Mouse (Mus musculus) megakaryocyte, adult 5-6 weeks (primary cell): ENCODE results near the gene Gm20479. TPM values are rescaled to one million over a fixed set of nuclear protein-coding genes. Genes with fewer than 3 reads are reported as not detected.

Experiments used
- ATAC-seq: 2 replicates; pipeline ENCODE4 v1.8.0; 2016; ENCODE audit warnings: mild to moderate bottlenecking, inconsistent platforms; ENCODE audit not compliant: poor library complexity, severe bottlenecking
- total RNA-seq, 2 experiments: library from RNA; stranded (forward) in 1 of 2; stranded (reverse) in 1 of 2; fragments of 153-499, 151-499 nt in 1 of 2; fragments of 221-1000, 200-1000 nt in 1 of 2; gene quantifications; 2 replicates each; pipeline versions ENCODE4 v1.2.3 to v1.2.4; 2015 to 2017

Gene Gm20479
- total RNA-seq, 2 experiments from 2014 or later, result not detected

GRCm38 (mm10) chr7:27335011-27335720 is 22.1 kb downstream of the Gm20479 start:
- ATAC-seq, result no peak

DNA sequence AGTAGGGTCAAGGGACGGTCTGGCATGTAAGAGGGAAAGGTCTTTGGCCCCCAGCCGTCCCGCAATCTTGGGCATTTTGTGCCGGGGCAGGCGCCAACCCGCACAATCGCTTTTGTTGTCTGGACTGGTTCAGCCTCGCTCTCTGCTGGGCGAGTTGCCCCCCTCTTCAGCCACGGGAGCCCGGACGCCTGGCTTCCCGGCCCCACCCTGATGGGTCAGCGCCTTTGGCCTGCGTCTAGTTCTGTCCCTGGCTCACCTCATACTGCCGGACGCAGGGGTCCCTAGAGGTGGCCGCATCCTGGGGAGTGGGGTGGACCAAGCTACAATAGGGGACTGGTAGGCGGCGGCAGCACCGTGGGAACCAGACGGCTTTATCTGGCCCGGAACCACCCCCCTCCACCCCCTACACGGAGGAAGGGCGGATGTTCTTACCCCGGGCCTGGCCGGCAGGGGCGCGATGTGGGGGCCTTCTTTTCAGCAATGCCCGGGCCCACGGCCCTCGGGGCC is 22.8 kb downstream of the Gm20479 start:
- no peak for ATAC-seq

GRCm38 (mm10) chr7:27333316-27333941 is 23.8 kb downstream of the Gm20479 start:
- no peak for ATAC-seq

DNA sequence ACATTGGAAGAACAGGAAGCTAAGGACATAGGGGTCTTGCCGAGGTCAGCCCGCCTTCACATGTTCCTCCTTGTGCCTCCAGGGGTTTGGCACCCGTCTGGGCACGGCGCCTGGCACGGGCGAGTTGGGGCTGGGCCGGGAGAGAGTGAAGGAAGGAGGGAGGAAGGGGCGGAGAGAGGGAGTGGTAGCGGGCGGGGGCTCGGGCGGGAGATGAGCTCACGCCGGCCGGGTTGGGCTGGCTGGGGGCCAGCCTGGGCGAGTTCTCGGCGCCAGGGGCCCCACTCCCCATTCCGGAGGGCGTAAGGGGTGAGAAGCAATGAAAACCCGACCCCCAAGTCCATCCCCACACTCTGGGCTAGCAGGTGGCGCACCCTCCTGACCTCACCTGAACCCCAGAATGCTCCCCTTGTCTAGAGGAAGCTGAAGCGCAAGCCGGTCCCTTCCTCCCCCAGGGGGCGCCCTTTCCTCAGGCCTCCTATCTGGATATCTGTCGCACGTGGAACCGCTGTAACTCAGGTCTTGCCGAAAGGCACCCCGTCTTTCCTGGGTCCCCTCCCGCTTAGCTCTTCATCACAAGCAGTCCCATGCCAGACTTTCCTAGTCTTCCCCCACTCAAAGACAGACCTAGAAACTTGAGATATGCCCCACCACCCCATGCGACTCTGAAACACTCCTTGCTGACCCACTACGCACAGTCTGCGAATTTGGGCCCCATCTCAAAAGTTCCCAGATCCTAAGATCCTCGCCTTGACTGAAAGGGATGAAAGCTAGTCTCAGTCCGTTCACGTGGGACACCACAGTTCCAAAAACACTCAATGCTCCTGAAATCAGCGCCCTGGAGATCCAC is 24.6 kb downstream of the Gm20479 start:
- peak; percentile 36 for ATAC-seq

DNA sequence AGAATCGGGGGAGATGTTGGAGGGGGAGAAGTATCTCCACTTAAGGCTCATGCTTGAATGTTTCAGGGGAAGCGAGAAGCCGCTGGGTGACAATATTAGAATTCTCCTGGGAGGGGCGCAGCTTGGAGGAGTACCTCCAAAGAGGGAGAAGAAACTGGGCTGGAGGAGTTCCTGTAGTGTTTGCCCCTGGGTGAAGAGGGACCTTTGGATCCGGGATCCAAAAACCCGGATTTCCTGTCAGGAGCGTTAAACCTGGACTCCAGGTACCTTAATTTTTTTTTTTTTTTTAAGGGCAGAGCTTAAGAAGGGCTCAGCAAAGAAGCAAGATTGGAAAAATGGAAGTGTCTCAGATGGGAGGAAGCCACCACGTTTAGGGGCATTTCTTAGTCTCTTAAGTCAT is 25.4 kb downstream of the Gm20479 start:
- no peak for ATAC-seq

- ATAC-seq, result no peak
Measured at GRCm38 (mm10) chr7:27331541-27331851, 25.7 kb downstream of the Gm20479 start.

DNA sequence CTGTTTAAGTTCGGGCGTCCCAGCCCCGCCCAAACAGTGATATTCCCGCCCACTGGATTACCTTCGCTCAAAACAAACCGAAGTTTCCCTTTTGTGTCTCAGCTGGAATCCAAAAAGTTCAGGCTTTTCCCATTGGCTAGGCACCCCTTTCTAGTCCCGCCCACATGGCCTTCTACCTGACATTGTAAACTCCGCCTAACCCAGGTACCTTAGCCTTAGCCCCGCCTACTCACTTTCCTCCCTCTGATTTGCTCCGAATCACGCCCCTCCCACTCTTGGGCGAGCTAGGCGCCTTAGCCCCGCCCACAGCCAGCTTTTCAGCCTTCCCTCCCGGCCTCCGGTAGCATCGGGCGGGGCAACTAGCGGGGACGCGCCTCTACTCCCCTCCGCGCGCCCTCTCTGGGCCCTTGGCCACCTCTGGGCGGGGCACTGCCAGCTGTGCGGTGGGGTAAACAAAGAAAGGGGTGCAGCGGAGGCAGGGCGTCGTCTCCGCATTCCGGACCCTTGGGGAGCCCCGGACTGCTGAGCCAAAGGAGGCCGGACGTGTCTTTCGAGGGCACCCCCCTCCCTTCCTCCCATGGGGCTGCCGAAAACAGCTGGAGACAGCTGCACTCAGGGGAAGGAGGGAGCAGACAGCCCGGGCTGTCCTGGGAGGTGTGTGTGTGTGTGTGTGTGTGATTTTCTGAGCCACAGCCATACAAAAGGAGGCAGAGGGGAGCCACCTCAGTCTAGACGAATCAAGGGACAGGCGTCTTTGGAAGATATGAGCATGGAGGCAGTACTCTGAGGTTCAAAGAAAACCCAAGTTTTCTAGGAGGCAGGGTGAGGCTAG is 26.3 kb downstream of the Gm20479 start:
- ATAC-seq, result peak; percentile 60

- ATAC-seq, result no peak
Measured at GRCm38 (mm10) chr7:27329981-27330380, 27.2 kb downstream of the Gm20479 start.

GRCm38 (mm10) chr7:27329326-27329947 is 27.8 kb downstream of the Gm20479 start:
- peak; percentile 75 for ATAC-seq

DNA sequence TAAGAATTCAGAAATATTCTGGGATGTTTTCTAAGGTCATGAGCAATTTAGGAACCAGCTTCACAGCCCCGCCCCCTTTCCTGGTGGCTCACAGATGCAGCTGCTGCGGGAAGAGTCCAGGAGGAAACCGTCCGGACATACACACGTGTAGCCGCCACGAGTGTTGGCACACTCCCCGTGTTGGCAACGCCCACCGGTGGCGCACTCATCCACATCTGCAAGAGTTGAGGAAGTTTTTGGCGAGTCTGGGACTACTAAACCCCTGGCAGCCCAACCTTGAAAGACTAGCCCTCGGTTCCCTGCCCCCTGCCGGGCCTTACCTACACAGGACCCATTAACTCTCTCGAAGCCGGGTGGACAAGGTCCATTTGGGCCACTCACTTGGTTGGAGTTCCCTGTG is 28.6 kb downstream of the Gm20479 start:
- ATAC-seq, result no peak

DNA sequence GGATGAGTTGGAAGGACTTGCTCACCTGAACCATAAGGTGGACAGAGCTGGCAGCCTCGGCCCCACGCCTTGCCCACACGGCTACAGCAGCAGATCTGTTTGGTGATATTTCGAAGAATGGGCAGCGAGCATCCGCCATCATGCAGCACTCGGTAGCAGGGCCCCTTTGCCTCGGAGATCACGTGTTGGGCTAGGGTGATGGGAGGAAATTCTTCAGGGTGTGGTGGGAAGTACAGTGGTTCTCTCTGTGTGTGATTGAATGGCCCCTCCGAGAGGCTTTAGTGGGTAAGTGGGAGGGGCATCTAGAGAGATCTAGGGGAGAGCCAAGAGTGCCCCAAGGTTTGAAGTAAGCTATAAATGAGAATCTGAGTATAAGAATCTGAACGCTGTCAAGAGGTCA is 29.1 kb downstream of the Gm20479 start:
- no peak for ATAC-seq

DNA sequence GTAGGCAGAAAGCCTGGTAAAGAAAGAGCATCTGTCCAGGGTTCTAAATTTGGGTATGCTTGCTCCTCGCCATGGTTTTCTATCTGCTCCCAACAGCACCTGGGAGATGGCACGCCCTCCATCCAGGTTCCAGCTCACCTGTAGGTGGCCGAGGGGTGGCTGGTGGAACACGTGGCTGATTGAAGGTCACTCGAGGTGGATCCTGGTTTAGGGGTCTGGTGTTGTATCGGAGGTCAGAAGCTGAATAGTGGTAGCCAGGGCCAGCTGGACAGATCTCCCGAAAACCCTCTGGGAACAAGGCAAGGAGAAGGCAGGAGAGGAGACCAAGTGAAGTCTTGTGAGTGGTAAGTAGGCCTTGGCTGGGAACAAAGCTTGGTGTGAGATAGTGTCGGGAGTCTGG is 29.7 kb downstream of the Gm20479 start:
- ATAC-seq, result no peak

GRCm38 (mm10) chr7:27326101-27326880 is 30.9 kb downstream of the Gm20479 start:
- ATAC-seq, result no peak

DNA sequence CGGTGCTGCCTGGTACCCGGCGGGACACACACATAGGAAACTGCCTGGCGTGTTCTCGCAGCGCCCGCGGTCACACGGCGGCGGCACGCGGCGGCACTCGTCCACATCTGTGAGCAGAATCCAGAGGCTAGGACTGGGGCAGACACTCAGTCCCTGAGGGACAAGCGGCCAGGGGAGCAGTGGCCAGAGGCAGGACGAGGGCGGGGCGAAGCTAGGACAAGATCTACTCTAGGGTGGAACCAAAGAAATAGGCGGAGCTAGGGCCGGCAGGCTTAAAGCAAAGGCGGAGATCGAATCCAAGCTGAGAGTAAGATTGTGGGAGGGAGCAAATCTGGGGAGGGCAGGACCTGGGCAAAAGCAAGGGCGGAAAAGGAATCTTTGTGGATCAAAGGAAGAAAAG is 31.5 kb downstream of the Gm20479 start:
- 0 out of 2 replicates have a peak, but pooled peaks have one; percentile 15 for ATAC-seq

GRCm38 (mm10) chr7:27324928-27325327 is 32.3 kb downstream of the Gm20479 start:
- no peak for ATAC-seq

GRCm38 (mm10) chr7:27324161-27324560 is 33.1 kb downstream of the Gm20479 start:
- ATAC-seq, result no peak

DNA sequence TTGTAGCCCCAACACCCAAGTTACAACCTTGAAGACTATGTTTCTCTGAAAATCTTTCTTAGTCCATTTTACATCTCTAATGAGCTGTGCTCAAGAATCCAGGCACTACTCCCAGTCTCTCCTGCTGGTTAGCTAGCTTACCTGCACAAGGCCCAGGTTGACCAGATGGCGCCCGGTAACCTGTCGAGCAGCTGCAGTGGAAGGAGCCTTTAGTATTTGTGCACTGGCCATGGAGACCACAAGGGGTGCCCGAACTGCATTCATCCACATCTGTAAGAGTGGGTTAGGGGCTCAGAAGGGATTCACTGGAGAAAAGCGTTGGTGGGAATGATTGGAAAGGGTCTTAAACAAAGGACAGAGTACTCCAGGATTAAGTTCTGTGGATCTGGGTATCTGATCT is 34.2 kb downstream of the Gm20479 start:
- no peak for ATAC-seq

DNA sequence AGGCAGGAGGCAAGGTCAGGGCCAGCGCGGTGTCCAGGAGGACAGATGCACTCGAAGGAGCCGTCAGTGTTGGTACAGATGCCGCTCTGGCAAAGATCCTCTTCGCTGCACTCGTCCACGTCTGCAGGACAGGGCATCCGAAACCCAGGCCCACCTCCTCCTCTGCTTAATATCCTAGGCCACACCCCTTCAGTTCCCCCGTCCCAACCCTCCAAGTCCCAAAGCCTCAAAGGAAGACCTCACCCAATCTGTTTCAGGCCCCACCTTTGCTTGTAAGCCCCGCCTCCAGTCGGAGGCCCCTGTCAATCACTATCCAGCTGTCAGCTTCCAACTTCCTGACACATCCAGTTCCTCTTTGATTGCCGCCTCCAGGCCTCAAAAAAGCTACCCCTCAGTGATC is 34.9 kb downstream of the Gm20479 start:
- ATAC-seq, result no peak

- no peak for ATAC-seq
Measured at GRCm38 (mm10) chr7:27319411-27319810, 37.8 kb downstream of the Gm20479 start.

DNA sequence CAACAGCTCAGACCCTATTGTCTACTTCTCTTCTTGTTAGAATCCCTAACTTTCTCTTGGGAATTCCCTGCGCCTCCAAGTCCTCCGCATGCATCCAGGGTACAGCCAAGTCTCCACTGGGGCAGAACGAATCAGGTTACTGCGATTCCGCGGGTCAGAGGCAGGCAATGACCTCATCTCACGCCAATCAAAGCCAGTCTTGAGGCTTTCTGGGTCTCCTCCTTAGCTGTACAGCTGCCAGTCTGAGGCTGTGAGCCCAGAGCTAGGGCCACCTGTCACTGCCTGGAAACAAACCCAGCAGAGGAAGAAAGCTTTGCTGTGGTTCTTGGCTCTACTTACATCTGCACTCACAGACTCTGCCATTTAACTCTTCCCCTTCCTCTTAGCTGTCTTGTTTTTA is 41.3 kb downstream of the Gm20479 start:
- ATAC-seq, result no peak
